Mouse (Mus musculus) heart, postnatal 0 days (tissue): ENCODE results near the gene Lurap1.

Source experiments
- CTCF ChIP-seq: IDR thresholded peaks from 2 replicates; pipeline ENCODE4 v1.5.1; 2016; ENCODE audit warnings: antibody characterized with exemption, control low read depth, low read depth
- EP300 ChIP-seq: IDR thresholded peaks from 2 replicates; pipeline ENCODE4 v1.6.1; 2016; ENCODE audit warnings: antibody characterized with exemption, low read depth

GRCm38 (mm10) chr4:116097211-116097610 lies 53.9 kb downstream of the Lurap1 start:
- TF ChIP-seq EP300 (no peak), CTCF (no peak)
